Mouse (Mus musculus) spleen, adult 2 months (tissue): ENCODE measurements around the gene Atg9b. TPM values are rescaled to one million over a fixed set of nuclear protein-coding genes. Genes with fewer than 3 reads are reported as not detected.

Source experiments
- DNase-seq, 2 experiments: peaks; one replicate each; pipeline versions ENCODE4 v3.0.0 to v3.0.0-alpha.2; 2012 to 2021; ENCODE audit warnings: low spot score in 2 of 2, low read depth in 1 of 2
- H3K27ac ChIP-seq: fragments of 200-500 bp; 2 replicates; pipeline ENCODE4 v1.5.1; 2012; ENCODE audit warnings: low read length, inconsistent platforms; ENCODE audit not compliant: insufficient read depth
- H3K27me3 ChIP-seq: fragments of 200-500 bp; 2 replicates; pipeline ENCODE4 v1.6.1; 2012; ENCODE audit warnings: mild to moderate bottlenecking, moderate library complexity, low read length, inconsistent platforms; ENCODE audit not compliant: control insufficient read depth, insufficient read depth
- H3K36me3 ChIP-seq: fragments of 200-500 bp; 2 replicates; pipeline ENCODE4 v1.6.1; 2012; ENCODE audit warnings: mild to moderate bottlenecking, low read length, inconsistent platforms; ENCODE audit not compliant: control insufficient read depth, insufficient read depth
- H3K4me1 ChIP-seq: fragments of 200-500 bp; 2 replicates; pipeline ENCODE4 v1.6.1; 2011; ENCODE audit warnings: inconsistent platforms; ENCODE audit not compliant: control insufficient read depth, insufficient read depth, insufficient read length
- H3K4me3 ChIP-seq: fragments of 200-500 bp; 2 replicates; pipeline ENCODE4 v1.5.1; 2011; ENCODE audit warnings: mild to moderate bottlenecking, inconsistent platforms; ENCODE audit not compliant: insufficient read depth, insufficient read length; ENCODE audit errors: extremely low read depth
- CTCF ChIP-seq: fragments of 200-500 bp; IDR thresholded peaks from 2 replicates; pipeline ENCODE4 v1.5.1; 2011; ENCODE audit warnings: mild to moderate bottlenecking, inconsistent platforms; ENCODE audit not compliant: insufficient read depth, insufficient read length, insufficient replicate concordance; ENCODE audit errors: extremely low read depth
- POLR2A ChIP-seq: fragments of 200-500 bp; IDR thresholded peaks from 2 replicates; pipeline ENCODE4 v1.6.1; 2011; ENCODE audit warnings: low read depth, low read length, inconsistent platforms
- WGBS: fragments of 180-500 bp; shearing (Covaris S2); methylation state at CpG from one replicate; pipeline ENCODE4 v1.1.7; 2018; 5-methylcytosine and 5-hydroxymethylcytosine counted together
- polyA plus RNA-seq: library from polyadenylated mRNA; depleted of rRNA; stranded (reverse); fragments of >200 nt; gene quantifications from 2 replicates; pipeline ENCODE4 v1.2.3, GENCODE M21; 2012

Atg9b gene
- polyA plus RNA-seq, 1 experiment = 0.71 TPM

DNA sequence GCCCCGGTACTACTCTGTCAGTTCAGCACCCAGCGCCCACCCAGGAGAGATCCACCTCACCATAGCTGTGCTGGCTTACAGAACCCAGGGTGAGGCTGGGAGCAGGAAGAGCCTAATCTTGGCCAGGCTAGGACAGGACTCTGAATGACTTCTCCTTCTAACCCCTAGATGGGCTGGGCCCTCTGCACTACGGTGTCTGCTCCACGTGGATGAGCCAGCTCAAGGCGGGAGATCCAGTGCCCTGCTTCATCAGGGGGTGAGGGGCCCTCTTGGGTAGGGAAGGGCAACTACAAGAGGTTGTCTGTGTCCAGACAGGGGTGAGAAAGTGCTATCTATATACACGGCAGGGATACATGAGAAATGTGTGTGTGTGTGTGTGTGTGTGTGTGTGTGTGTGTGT, 10.5 kb downstream of the Atg9b start:
- H3K4me3 ChIP-seq = no peak overlapping the region
- no peak for TF ChIP-seq CTCF
- TF ChIP-seq POLR2A = no peak
- WGBS = 88% methylated on average over 6 of the region's 6 CpGs
- no peaks in the 10 kb centered on the region for H3K36me3 ChIP-seq
- no peaks in the 10 kb centered on the region for H3K27me3 ChIP-seq
- H3K4me1 ChIP-seq = no peaks in the 10 kb centered on the region; the same call in 1 of the 2 replicates
- no peak for DNase-seq
- H3K27ac ChIP-seq = no peak overlapping the region

DNA sequence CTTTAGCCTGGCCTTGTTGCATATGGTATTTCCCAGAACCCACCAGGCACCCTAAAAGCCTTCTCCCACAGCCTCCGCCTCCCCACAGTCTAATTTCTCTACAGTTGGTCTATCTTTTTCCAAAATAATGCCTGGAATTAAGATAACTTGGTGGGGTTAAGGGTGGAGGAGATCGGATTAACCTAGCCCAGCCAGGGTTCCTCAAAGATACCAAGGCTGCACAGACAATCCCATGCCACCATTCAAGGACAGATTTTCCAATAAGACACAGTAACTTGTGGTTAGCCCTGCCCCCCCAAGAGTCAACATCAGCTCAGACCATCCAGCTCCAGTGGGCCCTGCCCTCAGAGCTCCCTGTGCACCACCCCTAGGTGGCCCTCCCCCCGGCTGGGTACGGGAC, 11.4 kb downstream of the Atg9b start:
- no peak overlapping the region for H3K4me3 ChIP-seq
- no peaks in the 10 kb centered on the region; the same call in 1 of the 2 replicates for H3K4me1 ChIP-seq
- no peaks in the 10 kb centered on the region for H3K36me3 ChIP-seq
- H3K27ac ChIP-seq = no peak overlapping the region
- WGBS = 81% methylated on average over 4 of the region's 4 CpGs
- no peak for DNase-seq
- no peaks in the 10 kb centered on the region for H3K27me3 ChIP-seq
- TF ChIP-seq POLR2A (no peak), CTCF (no peak)

DNA sequence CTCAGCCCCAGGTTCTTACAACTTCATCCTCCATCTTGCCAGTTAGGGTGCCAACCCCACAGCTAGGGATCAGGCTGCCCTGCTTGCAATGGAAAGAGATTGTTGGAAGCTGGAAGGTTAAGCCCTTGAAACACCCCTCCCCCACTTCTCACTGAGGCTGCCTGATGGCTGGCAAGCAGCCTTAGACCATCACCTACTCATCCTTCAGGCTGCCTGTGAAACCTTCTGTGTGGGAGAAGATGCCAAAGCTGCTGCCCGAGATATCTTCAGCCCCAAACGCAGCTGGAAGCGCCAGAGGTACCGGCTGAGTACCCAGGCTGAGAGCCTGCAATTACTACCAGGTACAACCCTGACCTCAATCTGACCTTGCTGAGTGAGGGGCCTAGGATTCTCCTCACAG, 12.4 kb downstream of the Atg9b start:
- no peak overlapping the region for H3K4me3 ChIP-seq
- no peak for DNase-seq
- no peaks in the 10 kb centered on the region for H3K36me3 ChIP-seq
- TF ChIP-seq CTCF = no peak
- no peak for TF ChIP-seq POLR2A
- no peak overlapping the region for H3K27ac ChIP-seq
- 89% methylated on average over 4 of the region's 4 CpGs for WGBS
- H3K27me3 ChIP-seq = no peaks in the 10 kb centered on the region
- no peaks in the 10 kb centered on the region; the same call in 1 of the 2 replicates for H3K4me1 ChIP-seq

DNA sequence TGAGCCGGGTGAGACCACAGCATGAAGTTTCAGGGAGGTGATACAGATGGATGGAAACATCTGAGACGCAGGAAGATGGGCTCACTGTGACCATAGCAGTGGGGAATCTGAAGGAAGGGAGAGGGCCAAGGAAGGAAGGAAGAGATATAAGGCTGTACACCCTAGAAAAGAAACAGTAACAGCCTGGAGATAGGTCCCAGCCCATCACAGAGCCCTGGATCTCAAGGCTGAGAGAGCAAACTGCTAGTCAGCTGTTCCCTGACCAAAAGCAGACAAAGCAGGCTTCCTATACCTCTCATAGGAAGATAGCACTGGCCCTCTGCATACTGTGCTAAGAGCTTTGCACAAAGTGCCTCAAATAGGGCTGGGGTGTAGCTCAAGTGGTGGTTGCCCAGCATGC, 13.2 kb downstream of the Atg9b start:
- WGBS = 84% methylated on average over 2 of the region's 2 CpGs
- DNase-seq = no peak

DNA sequence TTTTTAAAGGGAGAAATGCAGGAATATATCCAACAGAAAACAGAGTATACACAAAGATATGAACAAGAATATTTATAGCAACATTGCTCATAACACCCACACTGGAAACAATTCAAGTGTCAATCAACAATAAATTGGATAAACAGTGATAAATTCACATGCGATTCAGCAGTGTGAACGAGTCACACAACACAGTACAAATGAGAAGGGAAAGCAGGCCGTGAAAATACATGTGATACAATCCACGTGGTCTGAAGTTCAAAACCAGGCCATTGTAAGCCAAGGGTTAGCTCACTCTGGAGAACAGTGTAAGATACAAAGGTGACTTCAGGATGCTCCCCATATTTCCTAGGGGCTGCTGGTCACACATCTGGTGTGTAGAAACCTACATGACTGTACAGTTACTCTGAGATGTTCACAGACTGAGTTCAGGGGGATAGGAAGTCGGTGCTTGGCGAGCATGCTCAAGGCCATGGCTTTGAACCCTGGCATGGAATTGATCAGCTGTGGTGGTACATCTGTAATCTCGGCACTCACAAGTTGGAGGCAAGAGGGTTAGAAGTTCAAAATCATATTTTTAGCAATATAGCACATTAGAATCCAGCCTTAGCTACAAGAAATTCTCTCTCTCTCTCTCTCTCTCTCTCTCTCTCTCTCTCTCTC, 17.1 kb downstream of the Atg9b start:
- no peak for TF ChIP-seq POLR2A
- TF ChIP-seq CTCF = no peak

More for the DNA sequence above, 13.2 kb downstream of the Atg9b start:
- H3K4me3 ChIP-seq = no peak overlapping the region
- no peaks in the 10 kb centered on the region for H3K27me3 ChIP-seq
- no peaks in the 10 kb centered on the region for H3K36me3 ChIP-seq
- H3K4me1 ChIP-seq = no peaks in the 10 kb centered on the region
- TF ChIP-seq POLR2A (no peak), CTCF (no peak)
- H3K27ac ChIP-seq = no peak overlapping the region

DNA sequence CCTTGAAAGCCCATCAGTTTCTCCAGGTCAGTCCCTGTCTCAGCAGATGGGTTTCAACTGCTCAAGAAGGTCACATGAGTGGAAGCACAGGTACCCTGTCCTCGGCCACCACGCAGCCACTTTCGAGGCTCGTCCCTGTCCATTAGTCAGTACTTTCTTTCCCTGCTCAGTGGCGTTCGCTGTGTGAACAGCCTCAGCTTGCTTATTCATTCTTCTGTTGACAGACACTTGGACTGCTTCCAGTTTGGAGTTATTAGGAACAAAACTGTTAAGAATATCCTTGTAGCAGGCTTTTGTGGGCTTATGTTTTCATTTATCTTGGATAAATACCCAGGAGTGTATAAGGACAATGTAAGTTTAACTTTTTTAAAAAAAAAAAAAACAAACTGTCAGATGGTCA, 17.7 kb downstream of the Atg9b start:
- Histone ChIP-seq H3K36me3 (no peaks in the 10 kb centered on the region), H3K4me3 (no peak overlapping the region), H3K27ac (no peak overlapping the region), H3K27me3 (no peaks in the 10 kb centered on the region), H3K4me1 (no peaks in the 10 kb centered on the region)
- no peak for DNase-seq
- TF ChIP-seq CTCF (no peak), POLR2A (no peak)
- WGBS = 49% methylated on average over 6 of the region's 6 CpGs

More for the DNA sequence above, 17.1 kb downstream of the Atg9b start:
- Histone ChIP-seq H3K36me3 (no peaks in the 10 kb centered on the region), H3K4me1 (no peaks in the 10 kb centered on the region), H3K27ac (no peak overlapping the region), H3K27me3 (no peaks in the 10 kb centered on the region), H3K4me3 (no peak overlapping the region)
- WGBS = 75% methylated on average over 7 of the region's 7 CpGs
- no peak for DNase-seq

DNA sequence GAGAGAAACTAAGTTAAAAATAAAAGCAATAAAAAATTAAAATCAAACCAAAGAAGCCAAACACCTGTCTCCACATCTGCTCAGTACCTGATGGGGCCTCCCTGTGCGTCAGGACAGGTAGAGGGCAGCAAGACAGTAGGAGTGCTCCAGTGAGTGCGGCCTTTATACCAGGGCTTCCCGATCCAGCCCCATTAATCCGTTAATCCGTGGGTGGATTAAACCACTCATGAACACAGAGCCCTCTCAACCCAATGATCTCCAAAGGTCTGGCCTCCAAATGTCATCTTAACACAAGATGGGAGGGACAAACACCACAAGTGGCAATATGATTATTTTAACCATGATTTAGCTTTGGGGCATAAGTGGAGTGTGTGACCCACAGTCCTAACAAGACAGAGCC, 18.1 kb downstream of the Atg9b start:
- H3K36me3 ChIP-seq = no peaks in the 10 kb centered on the region
- TF ChIP-seq POLR2A = no peak
- TF ChIP-seq CTCF = no peak
- WGBS = 92% methylated on average over 5 of the region's 5 CpGs
- no peak for DNase-seq
- H3K4me1 ChIP-seq = no peaks in the 10 kb centered on the region
- H3K4me3 ChIP-seq = no peak overlapping the region
- no peak overlapping the region for H3K27ac ChIP-seq
- no peaks in the 10 kb centered on the region for H3K27me3 ChIP-seq
